Mouse (Mus musculus): Measurements from ENCODE around the gene BC049715.

DNA sequence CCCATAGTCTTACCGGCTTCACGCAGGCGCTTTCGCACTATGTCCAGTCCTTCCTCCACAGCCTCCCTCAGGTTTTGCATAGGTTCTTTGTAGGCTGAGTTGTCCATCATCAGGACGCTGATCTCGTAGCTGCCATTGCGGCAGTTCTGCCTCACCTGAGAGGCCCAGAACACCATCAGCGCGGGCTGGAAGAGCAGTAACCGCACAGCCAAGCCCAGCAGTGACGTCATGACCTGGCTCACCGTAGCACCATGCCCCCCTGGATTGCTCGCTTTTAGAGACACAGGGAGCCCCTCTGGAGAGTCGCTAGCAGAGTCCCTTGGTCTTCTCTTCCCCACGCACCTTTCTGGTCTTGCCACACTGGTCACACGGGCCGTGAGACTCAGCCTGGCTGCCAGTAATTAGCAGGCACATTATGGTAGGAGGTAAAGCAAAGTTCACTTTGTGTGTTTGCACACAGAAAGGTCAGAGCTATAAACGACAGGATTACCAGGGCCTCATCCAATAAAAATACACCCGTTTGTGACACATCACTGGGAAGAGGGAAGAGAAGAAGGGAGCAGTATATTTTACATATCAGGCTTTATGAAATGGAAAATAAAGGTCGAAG, 45.9 kb upstream of the BC049715 start, which contains the start of gene Gucy2c:
- TF ChIP-seq EP300 (IDR thresholded peaks at IDR 0.05; ENCODE audit: insufficient read depth, low read depth, low read length) = no peak
- TF ChIP-seq CTCF (IDR thresholded peaks at IDR 0.05) = no peak
